Mouse (Mus musculus) thymus, adult 2 months (tissue): ENCODE data around the gene Aurka. TPM values are rescaled to one million over a fixed set of nuclear protein-coding genes. Genes with fewer than 3 reads are reported as not detected.

Experiments used
- DNase-seq: peaks from one replicate; pipeline ENCODE4 v3.0.0; 2021
- H3K27ac ChIP-seq: fragments of 200-500 bp; 2 replicates; pipeline ENCODE4 v1.5.1; 2012; ENCODE audit warnings: low read length, control low read depth; ENCODE audit not compliant: control insufficient read depth, insufficient read depth
- H3K27me3 ChIP-seq: fragments of 200-500 bp; 2 replicates; pipeline ENCODE4 v1.6.1; 2012; ENCODE audit warnings: mild to moderate bottlenecking, low read length, moderate library complexity, mixed read lengths; ENCODE audit not compliant: control insufficient read depth, insufficient read depth
- H3K36me3 ChIP-seq: fragments of 200-500 bp; 2 replicates; pipeline ENCODE4 v1.6.1; 2012; ENCODE audit warnings: mild to moderate bottlenecking, low read length, moderate library complexity; ENCODE audit not compliant: control insufficient read depth, insufficient read depth
- H3K4me1 ChIP-seq: fragments of 200-500 bp; replicated peaks from 2 replicates; pipeline ENCODE4 v1.6.1; 2012; ENCODE audit warnings: low read length; ENCODE audit not compliant: control insufficient read depth, insufficient read depth
- H3K4me3 ChIP-seq: fragments of 200-500 bp; 2 replicates; pipeline ENCODE4 v1.5.1; 2012; ENCODE audit warnings: mild to moderate bottlenecking, low read length, control low read depth, moderate library complexity; ENCODE audit not compliant: control insufficient read depth, insufficient read depth
- CTCF ChIP-seq: fragments of 200-500 bp; IDR thresholded peaks from 2 replicates; pipeline ENCODE4 v1.5.1; 2012; ENCODE audit warnings: mild to moderate bottlenecking, control low read depth, low read length, moderate library complexity, borderline replicate concordance; ENCODE audit not compliant: control insufficient read depth, poor library complexity, insufficient read depth; ENCODE audit errors: extremely low read depth
- POLR2A ChIP-seq: fragments of 200-500 bp; IDR thresholded peaks from 2 replicates; pipeline ENCODE4 v1.6.1; 2012; ENCODE audit warnings: mild to moderate bottlenecking, low read length, control low read depth, moderate library complexity; ENCODE audit not compliant: control insufficient read depth, poor library complexity, insufficient read depth; ENCODE audit errors: extremely low read depth
- WGBS: fragments of 180-500 bp; shearing (Covaris S2); methylation state at CpG from one replicate; pipeline ENCODE4 v1.1.7; 2018; 5-methylcytosine and 5-hydroxymethylcytosine counted together
- polyA plus RNA-seq: library from polyadenylated mRNA; depleted of rRNA; stranded (reverse); fragments of >200 nt; gene quantifications from 2 replicates; pipeline ENCODE4 v1.2.3, GENCODE M21; 2012

Aurka gene
- polyA plus RNA-seq, 1 experiment = 47.7 TPM

DNA sequence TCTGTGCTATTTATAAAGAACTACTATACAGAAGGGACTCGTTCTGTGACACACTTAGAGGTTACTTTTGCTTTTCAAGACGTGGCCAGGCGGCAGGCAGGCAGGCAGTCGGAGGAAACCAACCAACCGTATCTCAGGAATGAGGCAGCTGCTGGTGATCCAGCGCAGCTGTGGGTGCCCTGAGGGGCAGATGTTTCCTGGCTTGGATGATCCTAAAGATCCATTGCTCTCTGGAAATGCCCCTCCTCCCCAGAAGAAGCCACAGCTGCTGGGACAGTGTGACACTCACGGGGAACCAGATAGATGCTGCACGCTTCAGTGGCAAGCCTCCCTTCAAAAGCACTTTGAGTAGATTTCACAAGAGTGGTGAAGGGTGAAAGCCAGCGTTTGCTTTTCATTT is 42.1 kb upstream of the Aurka start:
- peaks cover 31% of the 10 kb centered on the region for H3K4me1 ChIP-seq
- H3K27ac ChIP-seq = no peak overlapping the region
- WGBS = 5% methylated on average over 9 of the region's 9 CpGs
- H3K36me3 ChIP-seq = no peaks in the 10 kb centered on the region
- no peak for DNase-seq
- no peaks in the 10 kb centered on the region for H3K27me3 ChIP-seq
- no peak for TF ChIP-seq CTCF
- TF ChIP-seq POLR2A = no peak
- peak overlapping the region; percentile 41 for H3K4me3 ChIP-seq

GRCm38 (mm10) chr2:172411091-172411490 is 40.8 kb upstream of the Aurka start:
- H3K4me3 ChIP-seq = no peak overlapping the region
- H3K4me1 ChIP-seq = peaks cover 31% of the 10 kb centered on the region
- H3K27me3 ChIP-seq = no peaks in the 10 kb centered on the region
- no peak overlapping the region for H3K27ac ChIP-seq
- WGBS = 95% methylated on average over 11 of the region's 11 CpGs
- no peaks in the 10 kb centered on the region for H3K36me3 ChIP-seq
- DNase-seq = no peak
- TF ChIP-seq CTCF (no peak), POLR2A (no peak)

DNA sequence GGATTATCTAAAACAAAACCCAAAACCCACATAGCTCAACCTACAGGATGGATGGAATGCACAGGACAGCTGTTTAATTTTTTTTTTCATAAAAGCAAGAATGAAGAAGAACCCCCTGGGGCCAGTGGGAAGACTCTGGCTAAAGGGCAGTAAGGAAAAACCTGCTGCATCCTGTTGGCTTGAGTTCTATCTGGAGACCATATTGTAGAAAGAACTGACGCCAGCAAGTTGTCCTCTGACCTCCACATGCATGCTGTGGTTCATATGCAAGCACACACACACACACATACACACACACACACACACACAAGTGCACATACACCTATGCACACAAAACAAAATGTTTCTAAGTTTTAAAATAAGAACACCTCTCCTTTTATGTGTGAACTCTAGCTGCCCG is 40.4 kb upstream of the Aurka start:
- Histone ChIP-seq H3K4me3 (no peak overlapping the region), H3K27ac (no peak overlapping the region), H3K27me3 (no peaks in the 10 kb centered on the region), H3K36me3 (no peaks in the 10 kb centered on the region), H3K4me1 (peaks cover 27% of the 10 kb centered on the region)
- WGBS = 93% methylated on average over 2 of the region's 2 CpGs
- DNase-seq = no peak
- TF ChIP-seq POLR2A (no peak), CTCF (no peak)

- 67% methylated on average over 2 of the region's 2 CpGs for WGBS
Observed at GRCm38 (mm10) chr2:172407499-172407898, 37.2 kb upstream of the Aurka start.

DNA sequence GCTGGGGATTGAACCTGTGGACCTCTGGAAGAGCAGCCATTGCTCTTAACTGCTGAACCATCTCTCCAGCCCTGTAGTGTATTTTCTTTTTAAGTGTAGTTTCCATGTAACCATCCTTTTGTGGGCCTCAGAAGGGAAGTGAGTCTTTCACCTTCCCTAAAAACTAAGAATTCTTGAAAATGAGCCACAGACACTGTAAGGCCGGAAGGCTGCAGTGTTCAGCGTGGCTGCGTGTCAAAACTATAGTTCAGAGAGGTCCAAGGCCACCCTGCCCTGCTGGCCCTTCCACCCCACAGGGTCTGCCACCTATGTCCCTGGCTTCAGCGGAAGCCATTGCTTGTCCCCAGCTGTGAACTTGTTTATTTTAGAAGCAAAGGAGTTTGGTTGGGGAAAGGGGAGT is 35.8 kb upstream of the Aurka start:
- H3K4me3 ChIP-seq = no peak overlapping the region
- DNase-seq = no peak
- H3K27ac ChIP-seq = no peak overlapping the region
- TF ChIP-seq POLR2A (no peak), CTCF (no peak)
- no peaks in the 10 kb centered on the region for H3K36me3 ChIP-seq
- 93% methylated on average over 4 of the region's 4 CpGs for WGBS
- H3K27me3 ChIP-seq = no peaks in the 10 kb centered on the region
- peaks cover 33% of the 10 kb centered on the region for H3K4me1 ChIP-seq

More at GRCm38 (mm10) chr2:172407499-172407898, 37.2 kb upstream of the Aurka start:
- no peak for TF ChIP-seq POLR2A
- Histone ChIP-seq H3K4me1 (peaks cover 26% of the 10 kb centered on the region), H3K4me3 (no peak overlapping the region), H3K36me3 (no peaks in the 10 kb centered on the region), H3K27me3 (no peaks in the 10 kb centered on the region), H3K27ac (no peak overlapping the region)
- no peak for DNase-seq

DNA sequence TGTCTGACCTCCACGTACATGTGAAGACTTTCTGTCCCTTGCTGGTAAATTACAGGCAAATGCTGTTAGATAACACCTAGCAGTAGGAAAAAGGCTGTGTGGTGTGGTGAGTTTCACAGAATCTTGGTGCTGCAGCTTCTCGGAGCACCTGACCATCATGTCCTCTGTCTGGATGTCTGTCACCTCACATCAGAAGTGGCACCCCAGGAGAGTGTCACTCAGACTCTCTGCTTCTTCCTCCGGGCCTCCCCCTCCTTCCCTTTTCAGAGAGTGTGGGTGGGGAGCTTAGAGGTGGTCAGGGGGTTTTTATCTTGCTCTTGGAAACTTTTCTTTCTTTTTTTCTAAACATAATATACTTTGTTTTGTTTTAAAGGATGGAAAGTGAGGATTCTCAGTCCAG is 34.7 kb upstream of the Aurka start:
- Histone ChIP-seq H3K36me3 (no peaks in the 10 kb centered on the region), H3K27ac (no peak overlapping the region), H3K4me3 (no peak overlapping the region), H3K4me1 (peaks cover 41% of the 10 kb centered on the region), H3K27me3 (no peaks in the 10 kb centered on the region)
- WGBS = 48% methylated on average over 3 of the region's 3 CpGs
- no peak for DNase-seq
- TF ChIP-seq CTCF (no peak), POLR2A (no peak)

- TF ChIP-seq POLR2A (no peak), CTCF (no peak)
- Histone ChIP-seq H3K36me3 (no peaks in the 10 kb centered on the region), H3K27ac (no peak overlapping the region), H3K27me3 (no peaks in the 10 kb centered on the region), H3K4me1 (peaks cover 49% of the 10 kb centered on the region), H3K4me3 (no peak overlapping the region)
- 80% methylated on average over 7 of the region's 7 CpGs for WGBS
- no peak for DNase-seq
Observed at GRCm38 (mm10) chr2:172404239-172404638, 33.9 kb upstream of the Aurka start.
